Mouse (Mus musculus) liver, adult (tissue): ENCODE results near the gene Chmp2a.

Source experiments
- GATA4 ChIP-seq: IDR thresholded peaks from 2 replicates; pipeline ENCODE4 v1.6.1; 2014; ENCODE audit warnings: mild to moderate bottlenecking, low read length; ENCODE audit not compliant: insufficient replicate concordance

Chmp2a gene

DNA sequence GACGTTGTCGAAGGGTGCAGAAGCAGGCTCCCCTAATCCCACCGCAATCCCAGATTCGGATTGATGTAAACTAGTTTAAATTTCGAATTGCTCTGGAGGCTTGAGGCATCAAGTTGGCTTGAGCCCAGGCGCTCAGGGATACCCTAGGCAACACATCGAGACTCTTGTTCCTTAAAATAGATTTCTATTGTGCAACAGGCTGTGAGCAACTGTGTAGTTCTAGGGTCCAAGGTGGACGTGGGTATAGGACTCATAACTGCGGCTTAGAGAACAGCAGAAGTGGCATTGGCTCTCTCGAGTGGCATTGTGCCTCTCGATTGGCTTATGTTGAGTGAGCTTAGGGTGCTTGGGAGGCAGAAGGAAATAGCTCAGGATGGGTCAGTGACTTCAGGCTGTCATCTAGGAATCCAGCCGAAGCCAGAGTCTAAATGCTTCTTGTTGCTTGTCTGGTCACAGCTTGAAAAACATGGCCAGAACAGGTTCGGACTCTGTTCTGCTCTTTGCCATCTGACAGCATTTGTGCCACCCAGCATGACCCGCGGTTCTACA lies 4.1 kb upstream of the Chmp2a start:
- no peak for TF ChIP-seq GATA4

DNA sequence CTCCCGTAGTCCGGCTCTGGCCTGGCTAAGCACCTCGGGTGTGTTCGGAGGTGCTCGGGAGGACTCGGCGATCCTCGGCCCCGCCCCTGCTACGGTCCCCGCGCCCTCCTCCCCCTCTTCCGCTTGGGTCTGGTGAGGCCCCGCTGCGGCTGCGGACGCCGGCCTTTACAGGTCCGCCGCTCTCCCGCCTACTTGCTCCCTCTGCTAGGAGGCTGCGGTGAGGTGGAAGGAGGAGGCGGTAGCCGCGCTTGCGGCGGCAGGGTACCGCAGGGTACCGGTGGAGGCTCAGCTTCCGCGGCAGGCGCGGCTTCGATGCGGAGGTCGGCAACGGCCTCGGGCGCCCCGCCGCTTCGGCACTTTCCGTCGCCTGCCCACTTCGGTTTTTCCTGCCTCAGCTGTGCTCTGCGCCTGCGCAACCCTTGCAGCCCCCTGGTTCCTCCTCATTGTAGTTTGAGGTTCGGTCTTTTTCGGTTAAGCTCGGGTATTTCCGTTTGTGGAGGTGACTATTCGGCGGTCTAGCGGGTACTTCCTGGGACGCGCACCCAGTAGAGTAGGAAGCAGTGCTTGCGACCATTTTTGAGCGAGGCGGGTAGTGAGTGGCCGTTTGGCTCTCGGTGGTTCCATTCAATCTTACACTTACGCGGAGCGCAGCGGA lies 3.4 kb upstream of the Chmp2a start, which contains the start of gene Ube2m:
Ube2m (minus strand) TSS at position 375 of the 655 bp plus-strand sequence.
- peak; percentile 19; the same call in 1 of the 2 replicates for TF ChIP-seq GATA4

DNA sequence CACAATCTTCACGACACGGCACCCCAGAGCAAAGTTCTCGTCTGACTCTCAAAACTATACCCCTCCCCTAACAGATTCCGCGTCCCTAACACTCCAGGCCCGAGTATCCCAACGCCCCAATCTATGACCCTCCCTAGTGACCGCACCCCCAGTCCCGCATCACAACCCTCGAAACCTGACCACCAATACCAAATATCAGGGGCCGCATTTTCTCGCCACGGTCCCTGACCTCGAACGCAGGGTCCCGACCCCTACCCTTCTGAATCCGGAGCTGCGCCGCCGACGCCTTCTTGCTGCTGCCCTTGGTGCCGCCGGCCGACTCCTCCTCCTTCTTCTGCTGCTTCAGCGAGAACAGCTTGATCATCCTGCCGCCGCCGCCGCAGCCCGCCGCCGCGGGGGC lies 2.8 kb upstream of the Chmp2a start:
- TF ChIP-seq GATA4 = no peak

DNA sequence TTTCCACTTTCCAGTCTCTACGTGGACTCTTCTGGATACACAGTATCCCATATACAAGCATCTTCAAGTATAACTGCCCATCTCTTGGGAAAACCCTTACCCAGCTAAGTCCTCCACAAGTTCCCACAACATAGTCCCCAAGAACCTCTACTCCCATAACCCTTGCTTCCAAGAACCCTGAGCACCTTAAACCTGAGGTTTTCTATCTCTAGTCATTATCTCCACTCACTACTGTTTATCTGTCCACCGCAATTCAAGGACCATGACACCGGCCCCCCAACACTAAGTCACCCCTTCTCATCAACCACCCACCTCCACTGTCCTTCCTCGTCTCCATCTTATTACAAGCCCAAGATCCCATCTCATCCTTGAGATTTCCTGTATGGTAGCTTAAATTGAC lies 2.2 kb upstream of the Chmp2a start:
- TF ChIP-seq GATA4 = no peak

DNA sequence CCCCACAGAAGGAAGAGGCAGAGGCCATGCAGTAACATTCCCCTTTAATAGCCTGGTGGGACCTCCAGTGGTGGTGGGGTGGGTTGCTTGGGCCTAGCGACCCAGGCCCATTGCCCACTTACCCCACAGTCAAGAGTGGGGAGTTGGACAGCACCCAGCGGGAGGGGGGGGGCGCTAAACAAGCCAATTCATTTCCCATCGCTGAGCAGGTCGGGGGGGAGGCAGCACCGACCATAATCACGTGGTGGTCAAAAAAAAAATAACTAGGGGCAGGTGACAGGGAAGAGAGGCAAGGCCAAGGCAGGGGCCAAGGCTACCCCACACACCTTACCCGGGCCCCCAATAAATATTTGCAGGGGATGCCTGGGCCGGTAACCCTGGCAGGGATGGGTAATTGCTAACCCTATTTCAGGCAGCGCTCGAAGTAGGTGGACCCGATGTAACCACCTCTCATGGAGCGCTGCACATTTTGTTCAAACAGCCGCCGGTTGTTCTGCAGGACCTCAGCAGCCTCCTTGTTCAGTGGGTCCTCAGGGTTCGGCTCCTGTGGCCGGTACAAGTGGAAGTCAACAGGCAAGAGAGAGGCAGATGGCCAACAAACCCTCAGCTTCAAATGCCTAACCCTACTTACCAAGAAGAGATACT lies 726 bp upstream of the Chmp2a start:
- no peak for TF ChIP-seq GATA4

DNA sequence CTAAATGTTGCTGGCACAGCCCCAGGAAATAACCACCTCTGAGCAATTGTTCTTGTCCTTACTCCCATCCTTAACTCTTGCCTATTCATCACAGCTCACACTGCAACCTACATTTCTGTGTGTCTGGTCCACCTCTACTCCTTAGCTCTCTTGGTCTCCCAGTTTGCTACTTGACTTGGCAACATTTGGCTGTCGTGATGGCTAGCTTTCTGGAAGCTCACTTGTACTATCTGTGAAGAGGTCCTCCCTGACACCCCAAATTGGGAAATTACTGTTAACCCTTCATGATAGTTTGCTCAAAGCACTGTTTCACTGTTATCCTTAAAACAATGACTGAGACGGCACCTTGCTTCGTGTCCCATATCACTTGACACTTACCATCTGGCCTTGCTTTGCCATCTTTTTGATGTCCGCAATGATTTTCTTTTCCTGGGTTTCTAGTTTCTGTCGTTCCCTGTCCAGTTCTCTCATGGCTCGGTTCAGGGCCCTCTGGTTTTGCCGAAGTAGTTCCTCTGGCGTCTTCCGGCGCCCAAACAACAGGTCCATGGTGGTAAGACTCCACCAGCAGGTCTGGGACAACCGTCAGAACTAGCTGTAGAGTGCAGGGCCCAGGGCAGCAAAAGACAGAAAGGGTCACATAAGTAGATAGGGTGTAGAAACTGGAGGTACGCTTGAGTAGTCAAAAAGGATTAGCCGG lies 1.0 kb downstream of the Chmp2a start:
- no peak for TF ChIP-seq GATA4

DNA sequence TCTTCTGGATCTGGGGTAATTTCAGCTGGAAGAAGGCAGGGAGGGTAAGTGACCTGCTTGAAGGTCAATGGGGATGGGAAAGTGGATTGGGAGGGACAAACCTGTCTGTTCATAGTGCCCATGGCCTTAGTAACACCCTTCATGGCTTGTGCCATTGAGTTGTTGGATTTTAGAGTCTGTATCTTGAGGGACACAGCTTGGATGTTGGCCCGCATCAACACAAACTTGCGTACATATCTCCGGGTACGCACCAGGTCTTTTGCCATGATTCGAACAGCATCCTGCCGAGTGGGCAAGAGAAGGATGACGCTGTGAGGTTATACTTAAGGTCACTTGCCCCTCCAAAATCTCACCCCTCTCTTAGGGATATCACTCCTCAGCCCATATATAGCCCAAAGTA lies 2.1 kb downstream of the Chmp2a start:
- TF ChIP-seq GATA4 = no peak

DNA sequence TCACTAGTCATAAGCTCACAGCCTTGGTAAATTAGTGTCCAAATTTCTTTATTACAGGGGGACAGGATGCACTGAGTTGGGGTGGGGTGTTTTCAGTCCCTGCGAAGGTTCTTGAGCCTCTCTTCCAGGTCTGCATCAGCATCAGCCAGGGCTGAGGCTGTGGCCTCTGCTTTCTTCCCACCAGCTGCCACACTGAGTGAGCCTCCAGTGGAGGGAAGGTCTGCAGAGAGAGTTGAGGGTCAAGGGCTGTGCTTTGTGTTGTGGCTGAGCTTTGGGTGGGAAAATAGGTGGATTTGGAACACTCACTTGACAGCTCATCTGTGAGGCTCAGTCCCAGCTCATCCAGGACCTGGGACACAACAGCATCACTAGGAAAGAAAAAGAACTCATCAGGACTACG lies 2.6 kb downstream of the Chmp2a start:
- TF ChIP-seq GATA4 = no peak

DNA sequence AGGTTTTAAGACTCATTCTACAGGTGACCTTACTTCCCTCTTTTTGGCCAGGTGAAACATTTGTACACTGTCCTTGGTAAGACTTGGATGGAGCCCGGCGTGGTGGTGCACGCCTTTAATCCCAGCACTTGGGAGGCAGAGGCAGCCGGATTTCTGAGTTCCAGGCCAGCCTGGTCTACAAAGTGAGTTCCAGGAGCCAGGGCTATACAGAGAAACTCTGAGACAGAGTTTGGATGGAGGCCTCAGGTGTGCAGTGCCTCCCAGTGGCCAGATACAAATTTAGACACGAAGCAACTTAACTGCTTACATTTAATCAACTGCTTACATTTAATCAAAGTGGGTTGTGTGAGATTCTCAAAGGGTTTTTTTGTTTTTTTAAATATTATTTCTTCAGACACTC lies 3.5 kb downstream of the Chmp2a start:
- no peak for TF ChIP-seq GATA4

DNA sequence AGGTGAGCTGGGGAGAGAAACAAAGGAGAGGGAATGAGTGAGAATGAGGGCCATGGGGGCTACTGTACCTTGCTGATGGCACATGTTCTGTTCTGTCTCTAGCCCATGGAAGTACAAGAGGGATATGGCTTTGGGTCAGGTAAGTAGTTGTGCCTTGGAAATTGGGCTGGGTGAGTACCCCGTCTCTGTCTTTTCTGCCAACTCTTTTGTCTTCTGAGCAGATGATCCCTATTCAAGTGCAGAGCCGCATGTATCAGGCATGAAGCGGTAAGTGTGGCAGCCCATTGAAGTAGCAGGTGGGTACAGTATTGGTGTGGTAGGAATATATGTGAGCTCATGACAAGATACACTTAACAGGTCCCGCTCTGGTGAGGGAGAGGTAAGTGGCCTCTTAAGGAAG lies 5.6 kb downstream of the Chmp2a start:
- no peak for TF ChIP-seq GATA4

DNA sequence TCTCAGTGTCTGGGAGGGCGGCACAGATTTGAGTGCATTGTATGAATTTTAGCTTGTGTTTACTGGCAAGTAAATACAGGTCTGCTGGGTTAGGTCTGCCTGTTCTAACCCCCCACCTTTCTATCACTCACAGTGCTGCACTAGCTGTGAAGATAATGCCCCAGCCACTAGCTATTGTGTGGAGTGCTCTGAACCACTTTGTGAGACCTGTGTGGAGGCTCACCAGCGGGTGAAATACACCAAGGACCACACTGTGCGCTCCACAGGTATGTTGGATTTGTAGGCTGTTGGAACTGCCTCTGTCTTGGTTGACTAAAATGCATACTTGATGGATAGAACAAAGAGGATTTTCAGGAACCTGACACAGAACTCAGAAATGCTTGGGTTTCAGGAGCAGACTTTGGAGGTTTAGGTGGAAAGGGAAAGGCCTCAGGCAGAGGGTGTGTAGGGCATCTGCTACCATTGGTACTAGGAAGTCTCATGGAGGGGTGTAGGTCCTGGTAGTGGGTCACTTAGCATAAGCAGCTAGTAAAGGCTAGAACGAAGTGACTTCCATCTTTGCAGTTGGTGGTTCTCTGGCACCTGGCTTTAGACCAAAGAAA lies 9.0 kb downstream of the Chmp2a start:
- no peak for TF ChIP-seq GATA4

DNA sequence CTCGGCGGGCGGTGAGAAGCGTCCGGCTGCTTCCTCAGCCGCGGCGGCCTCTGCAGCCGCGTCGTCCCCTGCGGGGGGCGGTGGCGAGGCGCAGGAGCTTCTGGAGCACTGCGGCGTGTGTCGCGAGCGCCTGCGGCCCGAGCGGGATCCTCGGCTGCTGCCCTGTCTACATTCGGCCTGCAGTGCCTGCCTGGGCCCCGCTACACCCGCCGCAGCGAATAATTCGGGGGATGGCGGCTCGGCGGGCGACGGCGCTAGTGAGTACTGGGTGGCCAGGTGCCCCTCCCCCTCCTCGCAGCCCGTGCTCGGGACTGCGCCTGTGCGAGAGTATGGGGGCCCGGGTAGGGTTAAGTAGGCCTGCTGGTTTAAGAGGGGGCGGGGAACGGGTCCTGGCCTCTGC lies 9.8 kb downstream of the Chmp2a start:
- no peak for TF ChIP-seq GATA4

DNA sequence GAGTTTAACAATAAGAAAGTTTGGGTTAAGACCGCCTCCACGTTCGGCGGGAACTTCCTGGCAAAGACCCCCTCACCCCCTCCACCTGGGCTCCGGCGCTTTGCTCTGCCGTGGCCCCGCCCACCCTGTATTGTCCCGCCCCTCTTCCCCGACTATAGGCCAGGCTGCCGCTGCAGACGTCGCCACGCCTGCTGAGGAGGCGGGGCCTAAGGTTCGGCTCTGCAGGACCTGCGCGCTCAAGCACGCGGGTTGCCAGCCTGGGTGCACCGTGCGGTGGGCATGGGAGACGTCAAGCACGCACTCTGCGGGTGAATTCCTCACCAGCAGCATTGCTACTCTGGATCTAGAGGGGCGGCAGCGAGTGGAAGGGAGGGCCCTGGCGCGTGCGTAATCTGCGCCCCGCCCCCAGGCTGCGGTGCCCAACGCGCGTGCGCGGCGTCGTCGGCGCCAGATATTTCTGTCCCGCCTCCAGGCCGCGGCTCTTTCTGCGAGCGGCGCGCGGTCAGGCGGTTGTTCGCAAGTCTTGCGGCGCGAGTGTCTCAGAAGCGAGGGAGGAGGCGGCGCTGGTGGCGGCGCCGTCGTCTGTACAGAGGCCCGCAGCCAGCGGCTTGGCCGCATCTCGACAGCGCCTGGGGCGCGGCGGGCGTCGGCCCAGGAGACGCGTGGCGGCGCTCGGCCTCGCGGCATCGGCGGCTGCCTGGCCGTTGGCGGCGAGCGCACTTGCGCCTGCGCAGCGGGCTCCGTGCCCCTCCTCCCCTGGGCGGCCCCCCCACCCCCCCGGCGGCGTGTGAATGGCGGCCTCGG lies 10.5 kb downstream of the Chmp2a start:
- TF ChIP-seq GATA4 = peak; percentile 60; the same call in 1 of the 2 replicates

DNA sequence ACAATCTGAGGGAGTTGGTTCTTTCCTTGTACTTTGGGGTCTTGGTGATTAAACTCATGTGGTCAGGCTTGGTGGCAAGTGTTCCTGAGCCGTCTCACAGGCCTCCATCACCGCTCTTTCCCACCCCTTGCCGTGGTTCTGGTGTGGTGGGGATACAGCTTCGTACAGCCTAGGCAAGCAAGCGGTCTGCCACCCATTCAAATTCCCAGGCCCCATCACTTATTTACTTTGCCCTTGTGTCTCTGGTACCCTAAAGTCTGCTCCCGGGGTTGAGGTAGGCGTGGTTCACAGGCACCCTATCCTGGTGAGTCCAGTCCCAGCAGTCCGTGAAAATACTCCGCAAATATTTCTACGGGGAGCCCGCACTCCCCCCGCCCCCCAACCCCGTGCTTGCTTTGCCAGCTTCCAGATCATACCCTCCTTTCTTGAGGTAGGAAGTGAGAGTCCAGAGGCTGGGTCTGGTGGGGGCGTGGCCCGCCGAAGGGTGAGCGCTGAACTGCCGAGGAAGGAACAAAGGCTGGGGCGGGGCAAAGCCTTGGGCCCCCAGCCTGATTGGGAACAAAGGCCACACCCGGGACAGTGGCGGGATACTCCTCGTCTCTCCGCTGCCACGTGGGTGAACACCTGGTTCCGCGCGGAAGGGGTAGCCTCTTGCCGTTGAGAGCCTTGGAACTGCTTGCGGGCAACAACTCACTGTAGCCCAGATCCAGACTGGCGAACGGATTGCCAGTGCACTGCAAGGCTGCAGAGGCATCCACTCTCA lies 11.7 kb downstream of the Chmp2a start:
- no peak for TF ChIP-seq GATA4
